Mouse (Mus musculus): ENCODE measurements at regions not wholly inside any gene's neighbourhood (a gene's known extent, or its start where the extent isn't known, plus 50 kb on each side); places are given as distances from the start of the nearest gene placed in this dataset.

DNA sequence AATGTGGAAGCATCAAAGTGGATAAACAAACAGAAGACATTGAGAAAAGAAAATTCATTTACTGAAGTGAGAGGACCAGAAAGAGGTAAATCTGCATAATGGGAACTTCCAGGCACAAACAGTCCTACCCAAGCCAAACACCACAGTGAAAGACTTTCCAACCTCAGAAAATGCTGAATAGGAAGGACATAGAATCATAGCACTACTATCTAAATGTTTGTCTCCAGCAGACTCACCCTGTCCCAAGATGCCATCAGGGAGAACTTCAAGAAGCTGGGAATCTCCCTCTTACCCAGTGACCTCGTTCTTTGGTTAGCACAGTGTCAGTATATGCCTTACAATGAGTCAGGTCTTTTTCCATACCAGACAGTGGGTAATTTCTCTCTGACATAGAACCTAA lies 783.4 kb downstream of the Stpg2 start:
- TF ChIP-seq POLR2A (IDR thresholded peaks at IDR 0.05; ENCODE audit: borderline replicate concordance, insufficient read depth, low read length) (no peak), CTCF (IDR thresholded peaks at IDR 0.05; ENCODE audit: borderline replicate concordance, insufficient read depth, low read depth, low read length) (no peak)

Measured in cerebellum, adult 2 months (tissue).